Mouse (Mus musculus): ENCODE data around the gene Nrip3. TPM values are rescaled to one million over a fixed set of nuclear protein-coding genes. Genes with fewer than 3 reads are reported as not detected.

The Nrip3 gene
- polyA plus RNA-seq, 1 experiment from 2014 or later = 0.58 TPM

GRCm38 (mm10) chr7:109754034-109754433 lies 27.8 kb downstream of the Nrip3 start:
- DNase-seq (ENCODE audit: low spot score) (no peak), ATAC-seq (no peak)
- H3K4me3 ChIP-seq (ENCODE audit: low read depth, low read length) = no peak overlapping the region
- H3K36me3 ChIP-seq (ENCODE audit: insufficient read depth, low read length) = no peaks in the 10 kb centered on the region
- 89% methylated on average over 8 of the region's 8 CpGs for WGBS
- peaks cover 12% of the 10 kb centered on the region for H3K4me1 ChIP-seq (ENCODE audit: insufficient read depth, low read depth, low read length)
- H3K27ac ChIP-seq (ENCODE audit: low read length) = no peak overlapping the region
- TF ChIP-seq CTCF (IDR thresholded peaks at IDR 0.05) = no peak
- no peak overlapping the region for H3K4me2 ChIP-seq (replicated peaks; ENCODE audit: low read depth, low read length)
- H3K9ac ChIP-seq (replicated peaks; ENCODE audit: low read depth) = no peak overlapping the region
- H3K27me3 ChIP-seq (replicated peaks; ENCODE audit: insufficient read depth, low read length) = no peaks in the 10 kb centered on the region
- H3K9me3 ChIP-seq (ENCODE audit: low read length) = no peaks in the 10 kb centered on the region

- Histone ChIP-seq H3K9me3 (ENCODE audit: low read length) (no peaks in the 10 kb centered on the region), H3K27me3 (replicated peaks; ENCODE audit: insufficient read depth, low read length) (no peaks in the 10 kb centered on the region), H3K27ac (ENCODE audit: low read length) (peak within 1 kb of the TSS; percentile 89), H3K36me3 (ENCODE audit: insufficient read depth, low read length) (no peaks in the 10 kb centered on the region), H3K4me2 (replicated peaks; ENCODE audit: low read depth, low read length) (peak within 1 kb of the TSS; percentile 74), H3K4me3 (ENCODE audit: low read depth, low read length) (peak within 1 kb of the TSS; percentile 83), H3K9ac (replicated peaks; ENCODE audit: low read depth) (peak within 1 kb of the TSS; percentile 73), H3K4me1 (ENCODE audit: insufficient read depth, low read depth, low read length) (peaks cover 12% of the 10 kb centered on the region)
- ATAC-seq (peak; percentile 93), DNase-seq (ENCODE audit: low spot score) (peak; percentile 89)
- TF ChIP-seq EP300 (IDR thresholded peaks at IDR 0.05) (no peak), CTCF (IDR thresholded peaks at IDR 0.05) (peak; percentile 47)
- WGBS = 2% methylated on average over 67 of the region's 74 CpGs
Measured at GRCm38 (mm10) chr7:109752008-109752925, 29.6 kb downstream of the Nrip3 start, which contains the start of gene Tmem9b. Tmem9b (minus strand) TSS chr7:109752875.

- H3K27ac ChIP-seq (ENCODE audit: low read length) = peak overlapping the region; percentile 89
- peak overlapping the region; percentile 74 for H3K4me2 ChIP-seq (replicated peaks; ENCODE audit: low read depth, low read length)
- H3K9ac ChIP-seq (replicated peaks; ENCODE audit: low read depth) = peak overlapping the region; percentile 73
- peak; percentile 7 for DNase-seq (ENCODE audit: low spot score)
- TF ChIP-seq CTCF (IDR thresholded peaks at IDR 0.05) (no peak), EP300 (IDR thresholded peaks at IDR 0.05) (no peak)
- no peak; the same call in 1 of the 2 replicates for ATAC-seq
- H3K9me3 ChIP-seq (ENCODE audit: low read length) = no peaks in the 10 kb centered on the region
- H3K36me3 ChIP-seq (ENCODE audit: insufficient read depth, low read length) = 0 out of 2 replicates have a peak, but pooled peaks cover under 1% of the 10 kb centered on the region
- H3K27me3 ChIP-seq (replicated peaks; ENCODE audit: insufficient read depth, low read length) = no peaks in the 10 kb centered on the region
- 1% methylated on average over 13 of the region's 13 CpGs for WGBS
- H3K4me1 ChIP-seq (ENCODE audit: insufficient read depth, low read depth, low read length) = peaks cover 12% of the 10 kb centered on the region
- H3K4me3 ChIP-seq (ENCODE audit: low read depth, low read length) = peak overlapping the region; percentile 83
Measured at GRCm38 (mm10) chr7:109751427-109752007, 30.3 kb downstream of the Nrip3 start.

- Histone ChIP-seq H3K4me2 (replicated peaks; ENCODE audit: low read depth, low read length) (no peak overlapping the region), H3K9me3 (ENCODE audit: low read length) (no peaks in the 10 kb centered on the region), H3K4me3 (ENCODE audit: low read depth, low read length) (no peak overlapping the region), H3K4me1 (ENCODE audit: insufficient read depth, low read depth, low read length) (peaks cover 6% of the 10 kb centered on the region), H3K27me3 (replicated peaks; ENCODE audit: insufficient read depth, low read length) (no peaks in the 10 kb centered on the region), H3K36me3 (ENCODE audit: insufficient read depth, low read length) (peaks cover 21% of the 10 kb centered on the region), H3K27ac (ENCODE audit: low read length) (no peak overlapping the region), H3K9ac (replicated peaks; ENCODE audit: low read depth) (no peak overlapping the region)
- 35% methylated on average over 1 of the region's 1 CpGs for WGBS
- ATAC-seq = no peak
- DNase-seq (ENCODE audit: low spot score) = peak; percentile 62
- TF ChIP-seq CTCF (IDR thresholded peaks at IDR 0.05) (peak; percentile 63), EP300 (IDR thresholded peaks at IDR 0.05) (no peak)
Measured at GRCm38 (mm10) chr7:109747747-109748146, 34.1 kb downstream of the Nrip3 start.

GRCm38 (mm10) chr7:109741703-109742102 lies 40.1 kb downstream of the Nrip3 start:
- H3K27ac ChIP-seq (ENCODE audit: low read length) = no peak overlapping the region
- DNase-seq (ENCODE audit: low spot score) (no peak), ATAC-seq (no peak)
- no peaks in the 10 kb centered on the region for H3K27me3 ChIP-seq (replicated peaks; ENCODE audit: insufficient read depth, low read length)
- no peak overlapping the region for H3K9ac ChIP-seq (replicated peaks; ENCODE audit: low read depth)
- H3K4me2 ChIP-seq (replicated peaks; ENCODE audit: low read depth, low read length) = no peak overlapping the region
- no peak for TF ChIP-seq CTCF (IDR thresholded peaks at IDR 0.05)
- no peak for TF ChIP-seq EP300 (IDR thresholded peaks at IDR 0.05)
- peaks cover 30% of the 10 kb centered on the region for H3K36me3 ChIP-seq (ENCODE audit: insufficient read depth, low read length)
- H3K9me3 ChIP-seq (ENCODE audit: low read length) = no peaks in the 10 kb centered on the region
- H3K4me1 ChIP-seq (ENCODE audit: insufficient read depth, low read depth, low read length) = no peaks in the 10 kb centered on the region; the same call in 1 of the 2 replicates
- no peak overlapping the region for H3K4me3 ChIP-seq (ENCODE audit: low read depth, low read length)
- WGBS = 83% methylated on average over 4 of the region's 4 CpGs

GRCm38 (mm10) chr7:109741060-109741459 lies 40.8 kb downstream of the Nrip3 start:
- 96% methylated on average over 1 of the region's 1 CpGs for WGBS
- ATAC-seq = no peak
- Histone ChIP-seq H3K4me3 (ENCODE audit: low read depth, low read length) (no peak overlapping the region), H3K4me2 (replicated peaks; ENCODE audit: low read depth, low read length) (no peak overlapping the region), H3K4me1 (ENCODE audit: insufficient read depth, low read depth, low read length) (no peaks in the 10 kb centered on the region; the same call in 1 of the 2 replicates), H3K27ac (ENCODE audit: low read length) (0 out of 2 replicates have a peak overlapping the region, but pooled peaks have one; percentile 26), H3K9ac (replicated peaks; ENCODE audit: low read depth) (no peak overlapping the region), H3K27me3 (replicated peaks; ENCODE audit: insufficient read depth, low read length) (no peaks in the 10 kb centered on the region), H3K9me3 (ENCODE audit: low read length) (no peaks in the 10 kb centered on the region), H3K36me3 (ENCODE audit: insufficient read depth, low read length) (peaks cover 28% of the 10 kb centered on the region)
- no peak for DNase-seq (ENCODE audit: low spot score)
- no peak for TF ChIP-seq EP300 (IDR thresholded peaks at IDR 0.05)
- TF ChIP-seq CTCF (IDR thresholded peaks at IDR 0.05) = no peak
